Mouse (Mus musculus) lung, adult 2 months (tissue): ENCODE results near the gene Ppa1.

ENCODE experiments used
- CTCF ChIP-seq: fragments of 200-500 bp; IDR thresholded peaks from 2 replicates; pipeline ENCODE4 v1.5.1; 2011; ENCODE audit warnings: mild to moderate bottlenecking, low read length, control low read depth; ENCODE audit not compliant: insufficient read depth
- POLR2A ChIP-seq: fragments of 200-500 bp; IDR thresholded peaks from 2 replicates; pipeline ENCODE4 v1.6.1; 2011; ENCODE audit warnings: low read depth, mild to moderate bottlenecking, control low read depth, low read length, borderline replicate concordance; ENCODE audit errors: extremely low read depth

DNA sequence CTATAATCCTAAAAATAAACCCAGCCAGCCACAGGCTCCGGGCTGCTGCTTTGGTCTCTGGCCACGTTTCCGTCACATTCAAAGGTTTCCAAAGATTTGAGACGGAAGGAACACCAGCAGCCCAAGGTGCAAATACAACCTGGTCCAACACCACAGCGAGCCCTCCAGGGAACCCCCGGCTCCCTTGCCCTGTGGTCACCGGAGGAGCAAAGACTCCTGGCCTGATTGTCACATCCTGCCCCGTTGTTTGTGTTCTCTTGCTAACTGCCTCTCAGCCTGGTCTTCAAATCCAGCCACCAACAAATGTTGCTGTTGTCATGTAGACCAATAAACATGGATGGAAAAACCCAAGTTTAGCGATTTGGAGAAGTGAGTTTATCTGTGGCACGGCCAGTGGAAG is 15.9 kb upstream of the Ppa1 start:
- TF ChIP-seq POLR2A (no peak), CTCF (no peak)
